Mouse (Mus musculus) thymus, postnatal 36 days (tissue): Measurements from ENCODE around the gene Zfand2a.

Experiments
- DNase-seq, 2 experiments: peaks; one replicate each; pipeline ENCODE4 v3.0.0; 2022; ENCODE audit warnings: mixed read lengths in 2 of 2

Zfand2a gene

DNA sequence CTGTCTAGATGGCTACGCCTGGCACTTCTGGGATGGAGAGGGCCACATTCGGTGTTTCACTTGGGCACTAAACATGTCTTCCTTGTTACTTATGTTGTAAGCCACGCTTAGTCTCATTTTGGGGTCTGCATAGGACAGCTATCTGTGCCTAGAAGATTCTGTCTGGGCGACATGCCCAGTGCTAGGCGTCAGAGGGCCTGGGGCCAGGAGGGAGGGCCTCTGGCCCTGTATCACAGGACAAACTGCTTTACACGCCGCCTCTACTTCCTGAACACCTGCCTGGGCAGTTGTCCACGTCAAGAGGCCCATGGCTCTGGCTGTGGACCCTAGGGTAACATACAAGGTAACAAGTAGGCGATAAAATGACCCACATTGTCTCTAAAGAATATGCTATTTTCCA lies 56.4 kb downstream of the Zfand2a start:
- no peak for DNase-seq

DNA sequence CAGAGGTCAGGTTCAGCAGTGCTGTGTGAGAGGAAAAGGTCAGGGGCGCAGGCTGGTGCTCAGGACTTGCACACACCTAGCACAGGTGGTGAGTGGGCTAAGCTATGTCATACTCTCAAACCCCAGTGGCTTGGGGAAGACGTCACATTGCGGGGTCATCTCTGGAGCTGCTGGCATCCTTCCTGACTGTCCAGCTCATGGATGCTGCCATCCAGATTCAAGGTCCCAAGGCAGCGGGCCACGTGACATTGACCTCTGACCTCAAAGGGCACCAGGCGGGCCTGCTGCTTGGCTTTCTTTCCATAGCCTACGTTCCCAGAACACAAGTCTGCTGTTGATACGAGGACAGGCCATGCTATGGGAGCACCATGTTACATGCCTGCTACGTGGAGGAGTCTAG lies 57.3 kb downstream of the Zfand2a start:
- DNase-seq: no peak

DNA sequence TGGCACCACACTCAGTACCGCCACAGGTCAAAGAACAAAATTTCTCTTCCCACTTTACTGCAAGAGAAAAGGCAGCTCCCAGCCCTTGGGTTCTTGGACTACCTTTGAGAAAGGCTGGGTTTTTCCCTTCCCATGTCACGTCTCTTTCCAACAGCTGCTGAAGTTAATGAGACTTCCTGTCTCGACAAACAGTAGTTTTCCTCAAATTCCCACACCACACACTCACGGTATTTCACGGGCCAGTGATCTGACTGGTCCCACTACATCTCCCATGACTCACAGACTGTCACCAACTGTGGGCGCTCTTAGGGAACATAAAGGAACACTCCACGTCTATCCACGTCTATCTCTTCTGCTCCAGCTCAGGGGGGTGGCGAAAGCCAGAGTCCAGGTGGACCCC lies 59.2 kb downstream of the Zfand2a start:
- DNase-seq: no peak

DNA sequence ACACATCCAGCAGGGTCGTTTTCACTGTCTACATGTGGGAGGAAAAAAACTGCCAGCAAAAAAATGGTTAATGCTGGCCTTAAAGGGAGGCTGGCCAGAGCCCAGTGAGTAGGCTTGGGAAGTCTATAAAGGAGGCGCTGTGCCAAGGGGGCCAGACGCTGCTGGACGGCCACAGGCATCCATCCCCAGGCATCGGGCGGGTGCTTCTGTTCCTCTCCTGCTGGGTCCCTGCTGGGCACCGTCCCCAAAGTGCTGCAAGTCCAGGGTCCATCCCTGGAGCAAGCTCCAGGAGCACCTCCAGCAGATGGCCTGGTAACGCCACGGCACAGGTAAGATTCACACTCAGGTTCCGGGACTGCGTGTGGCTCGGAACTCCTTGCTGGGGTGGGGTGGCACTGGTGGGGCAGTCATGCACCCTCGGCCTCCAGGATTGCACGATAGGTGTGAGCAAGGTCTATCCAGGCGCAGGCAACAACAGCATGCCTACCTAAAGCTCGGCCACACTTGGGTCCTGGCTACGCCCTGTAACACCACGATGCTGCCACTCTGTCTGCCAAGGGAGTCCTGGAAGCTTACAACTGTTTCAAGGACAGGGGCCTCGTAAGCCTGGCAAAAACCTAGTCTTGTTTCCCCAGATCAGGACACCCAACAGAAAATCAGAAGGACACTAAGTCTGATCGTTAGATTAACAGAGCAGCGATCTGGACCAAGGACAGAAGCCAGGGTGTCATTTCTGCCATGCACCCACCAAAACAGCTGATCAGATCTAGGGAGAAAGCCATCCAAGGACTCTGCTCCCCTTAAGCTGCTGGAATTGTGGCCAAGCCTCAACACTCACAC lies 61.1 kb downstream of the Zfand2a start, which contains the start of gene Gper1:
Gene Gper1, plus strand, starts transcription at position 126 of the 840 bp plus-strand sequence.
- no peak for DNase-seq
